Mouse (Mus musculus) bone marrow macrophage, adult 2 months (primary cell): ENCODE data around the gene Ttll1.

Experiments
- CTCF ChIP-seq: IDR thresholded peaks from 2 replicates; pipeline ENCODE4 v1.5.1; 2012; ENCODE audit warnings: low read depth, mild to moderate bottlenecking, low read length, moderate library complexity
- POLR2A ChIP-seq: IDR thresholded peaks from 2 replicates; pipeline ENCODE4 v1.6.1; 2012; ENCODE audit warnings: mild to moderate bottlenecking, low read depth, low read length, borderline replicate concordance

DNA sequence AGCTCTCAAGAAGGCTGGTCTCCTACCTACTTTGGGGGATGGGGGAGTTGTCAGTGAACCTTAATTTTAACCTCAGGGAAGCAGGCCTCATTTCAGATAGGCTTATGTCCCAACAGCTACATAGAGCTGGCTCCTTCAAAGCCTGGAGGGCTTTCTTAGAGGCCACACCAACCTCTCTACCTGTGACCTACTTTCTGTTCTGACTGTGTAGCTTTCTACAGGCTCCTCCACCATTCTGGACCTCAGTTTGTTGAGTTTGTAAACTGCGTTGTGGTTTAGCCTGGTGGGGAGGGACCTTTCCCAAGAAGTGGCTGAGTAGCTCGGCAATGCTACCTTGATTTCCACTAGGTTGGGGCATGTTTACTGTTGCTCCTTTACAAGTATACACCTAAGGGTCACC, 17.1 kb upstream of the Ttll1 start:
- TF ChIP-seq CTCF = no peak
- no peak for TF ChIP-seq POLR2A
